Mouse (Mus musculus) embryonic facial prominence, embryonic 11.5 days (tissue): ENCODE results near the gene Ei24. TPM values are rescaled to one million over a fixed set of nuclear protein-coding genes. Genes with fewer than 3 reads are reported as not detected.

ENCODE experiments used
- ATAC-seq: fragments of 200-750 bp; cut with Nextera tagmentation; replicated peaks from 2 replicates; pipeline ENCODE4 v1.8.0; 2017; ENCODE audit warnings: low read depth; ENCODE audit not compliant: insufficient number of reproducible peaks, low FRiP score, low TSS enrichment
- DNase-seq: peaks from one replicate; pipeline ENCODE4 v3.0.0-alpha.2; 2015; ENCODE audit warnings: low spot score
- H3K27ac ChIP-seq: fragments of 300-500 bp; sonication (generic); replicated peaks from 2 replicates; pipeline ENCODE4 v1.5.1; 2014; ENCODE audit warnings: mild to moderate bottlenecking, low read depth, low read length, control low read depth
- H3K27me3 ChIP-seq: fragments of 300-500 bp; sonication (generic); 2 replicates; pipeline ENCODE4 v1.6.1; 2014; ENCODE audit warnings: mild to moderate bottlenecking, low read length, moderate library complexity, mixed read lengths; ENCODE audit not compliant: control insufficient read depth, insufficient read depth
- H3K36me3 ChIP-seq: fragments of 300-500 bp; sonication (generic); replicated peaks from 2 replicates; pipeline ENCODE4 v1.6.1; 2014; ENCODE audit warnings: low read depth, mild to moderate bottlenecking, low read length, moderate library complexity, mixed read lengths; ENCODE audit not compliant: control insufficient read depth, insufficient read depth
- H3K4me1 ChIP-seq: fragments of 300-500 bp; sonication (generic); 2 replicates; pipeline ENCODE4 v1.6.1; 2014; ENCODE audit warnings: low read length, mixed read lengths; ENCODE audit not compliant: control insufficient read depth, insufficient read depth
- H3K4me2 ChIP-seq: fragments of 300-500 bp; sonication (generic); 2 replicates; pipeline ENCODE4 v1.6.1; 2014; ENCODE audit warnings: low read depth, mild to moderate bottlenecking, control low read depth, low read length, moderate library complexity
- H3K4me3 ChIP-seq: fragments of 300-500 bp; sonication (generic); 2 replicates; pipeline ENCODE4 v1.5.1; 2014; ENCODE audit warnings: low read depth, low read length, control low read depth
- H3K9ac ChIP-seq: fragments of 300-500 bp; sonication (generic); replicated peaks from 2 replicates; pipeline ENCODE4 v1.6.1; 2014; ENCODE audit warnings: mild to moderate bottlenecking, control low read depth, low read length
- H3K9me3 ChIP-seq: fragments of 300-500 bp; sonication (generic); replicated peaks from 2 replicates; pipeline ENCODE4 v1.6.1; 2016; ENCODE audit warnings: mild to moderate bottlenecking, low read length, inconsistent platforms, mixed read lengths; ENCODE audit not compliant: control insufficient read depth
- WGBS: fragments of 180-500 bp; shearing (Covaris S2); extraction: QIAGEN DNeasy Blood & Tissue Kit; methylation state at CpG from one replicate; pipeline ENCODE4 v1.1.7; 2014; 5-methylcytosine and 5-hydroxymethylcytosine counted together
- polyA plus RNA-seq: library from polyadenylated mRNA; unstranded; fragments of >200 nt; fragmentation: Nextera tagmentation; extraction: Ambion mirVana; gene quantifications from 2 replicates; pipeline ENCODE4 v1.2.1, GENCODE M21; 2014

Gene Ei24
- polyA plus RNA-seq: 71.0 and 73.6 TPM in 2 replicates

DNA sequence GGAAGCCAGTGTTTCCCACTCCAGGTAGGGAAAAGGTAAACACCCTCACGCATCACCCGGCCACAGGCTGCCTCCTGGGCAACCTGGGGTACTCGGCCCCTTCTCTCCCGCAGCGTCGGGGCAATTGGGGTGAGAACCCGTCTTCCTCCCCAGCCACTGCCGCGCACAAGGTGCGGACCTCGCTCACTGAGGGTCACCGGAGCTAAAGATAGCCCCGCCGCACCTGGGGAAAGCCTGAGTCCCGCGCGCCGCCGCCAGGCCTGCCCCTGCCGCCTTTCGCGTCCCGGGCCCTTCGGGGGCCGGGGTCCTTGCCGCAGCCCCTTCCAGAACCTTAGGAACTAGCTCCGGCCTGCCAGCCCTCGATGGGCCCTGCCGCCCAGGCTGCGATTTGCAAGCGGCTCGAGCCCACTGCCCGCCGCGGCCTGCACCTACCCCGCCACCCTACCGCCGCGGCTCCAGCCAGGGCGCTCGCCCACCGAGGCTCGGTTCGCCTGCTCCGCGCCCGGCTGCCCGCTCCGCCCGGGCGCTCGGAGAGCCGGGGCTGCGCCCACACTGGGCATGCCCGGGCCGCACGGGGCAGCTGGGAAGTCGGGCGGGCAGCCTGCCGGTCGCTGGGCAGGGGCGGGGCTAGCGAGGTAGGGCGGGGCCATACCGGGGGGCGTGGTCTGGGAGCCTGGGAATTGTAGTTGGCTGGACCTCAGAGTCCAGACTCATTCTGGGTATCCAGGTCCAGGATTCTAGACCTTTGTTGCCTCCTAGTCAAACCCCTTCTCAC lies at the start of gene Ei24:
Ei24 (minus strand) TSS at position 613 of the 775 bp plus-strand sequence.
- WGBS: 1% methylated on average over 61 of the region's 66 CpGs
- Histone ChIP-seq H3K9me3 (no peaks in the 10 kb centered on the region), H3K9ac (peak within 1 kb of the TSS; percentile 95), H3K4me3 (peak within 1 kb of the TSS; percentile 96), H3K36me3 (no peaks in the 10 kb centered on the region), H3K4me2 (peak within 1 kb of the TSS; percentile 88), H3K4me1 (no peaks in the 10 kb centered on the region), H3K27ac (peak within 1 kb of the TSS; percentile 38; the same call in 1 of the 2 replicates), H3K27me3 (no peaks in the 10 kb centered on the region)
- ATAC-seq (peak; percentile 98), DNase-seq (peak; percentile 89)

DNA sequence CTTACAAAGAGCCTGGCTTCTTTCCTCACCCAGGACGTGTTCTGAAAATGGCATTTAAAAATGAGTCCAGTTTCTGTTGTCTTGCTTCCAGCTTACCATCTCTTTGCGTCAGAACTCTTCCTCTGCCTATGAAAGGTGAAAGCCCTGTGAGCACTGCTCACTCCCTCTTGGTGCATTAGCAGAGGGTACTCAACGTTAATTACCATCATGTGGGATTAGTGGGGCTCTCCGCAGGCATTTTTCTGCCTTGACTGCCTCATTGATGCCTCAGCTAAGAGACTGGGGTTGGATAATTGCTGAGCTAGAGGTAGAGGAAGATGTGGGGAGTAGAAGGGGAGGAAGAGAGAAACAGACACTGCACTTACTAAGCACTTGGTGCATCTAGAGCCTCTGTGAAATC lies 49.2 kb upstream of the Ei24 start:
- DNase-seq (no peak), ATAC-seq (no peak)
- no peaks in the 10 kb centered on the region; the same call in 1 of the 2 replicates for H3K36me3 ChIP-seq
- no peak overlapping the region for H3K4me3 ChIP-seq
- H3K4me1 ChIP-seq: no peaks in the 10 kb centered on the region
- H3K9me3 ChIP-seq: no peaks in the 10 kb centered on the region
- no peaks in the 10 kb centered on the region for H3K27me3 ChIP-seq
- no peak overlapping the region for H3K27ac ChIP-seq
- H3K4me2 ChIP-seq: no peak overlapping the region
- no peak overlapping the region for H3K9ac ChIP-seq
- 36% methylated on average over 4 of the region's 4 CpGs for WGBS

DNA sequence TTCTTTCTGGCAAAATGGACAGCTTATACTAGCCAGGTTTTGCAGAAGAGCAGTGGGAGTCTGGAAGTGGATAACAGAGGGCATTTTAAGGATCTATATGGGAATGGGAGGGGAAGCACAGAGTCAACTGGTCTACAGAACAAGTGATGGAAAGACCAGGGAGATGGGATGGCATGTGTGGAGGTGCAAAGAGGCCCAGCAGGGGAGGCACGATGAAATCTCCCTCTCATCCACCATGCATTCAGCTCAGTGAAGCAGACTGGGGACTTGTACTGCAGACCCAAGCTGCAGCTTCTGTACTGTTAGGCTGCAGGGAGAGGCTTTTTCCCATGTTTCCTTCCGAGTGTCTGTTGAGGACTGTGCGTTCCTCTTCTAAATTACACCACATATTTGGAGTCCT lies 36.7 kb upstream of the Ei24 start:
- no peaks in the 10 kb centered on the region for H3K4me1 ChIP-seq
- 42% methylated on average over 3 of the region's 3 CpGs for WGBS
- H3K27me3 ChIP-seq: no peaks in the 10 kb centered on the region
- no peaks in the 10 kb centered on the region for H3K9me3 ChIP-seq
- H3K4me3 ChIP-seq: peak overlapping the region; percentile 41
- no peaks in the 10 kb centered on the region for H3K36me3 ChIP-seq
- peak overlapping the region; percentile 56 for H3K4me2 ChIP-seq
- DNase-seq: no peak
- ATAC-seq: no peak
- peak overlapping the region; percentile 52 for H3K9ac ChIP-seq
- H3K27ac ChIP-seq: no peak overlapping the region

DNA sequence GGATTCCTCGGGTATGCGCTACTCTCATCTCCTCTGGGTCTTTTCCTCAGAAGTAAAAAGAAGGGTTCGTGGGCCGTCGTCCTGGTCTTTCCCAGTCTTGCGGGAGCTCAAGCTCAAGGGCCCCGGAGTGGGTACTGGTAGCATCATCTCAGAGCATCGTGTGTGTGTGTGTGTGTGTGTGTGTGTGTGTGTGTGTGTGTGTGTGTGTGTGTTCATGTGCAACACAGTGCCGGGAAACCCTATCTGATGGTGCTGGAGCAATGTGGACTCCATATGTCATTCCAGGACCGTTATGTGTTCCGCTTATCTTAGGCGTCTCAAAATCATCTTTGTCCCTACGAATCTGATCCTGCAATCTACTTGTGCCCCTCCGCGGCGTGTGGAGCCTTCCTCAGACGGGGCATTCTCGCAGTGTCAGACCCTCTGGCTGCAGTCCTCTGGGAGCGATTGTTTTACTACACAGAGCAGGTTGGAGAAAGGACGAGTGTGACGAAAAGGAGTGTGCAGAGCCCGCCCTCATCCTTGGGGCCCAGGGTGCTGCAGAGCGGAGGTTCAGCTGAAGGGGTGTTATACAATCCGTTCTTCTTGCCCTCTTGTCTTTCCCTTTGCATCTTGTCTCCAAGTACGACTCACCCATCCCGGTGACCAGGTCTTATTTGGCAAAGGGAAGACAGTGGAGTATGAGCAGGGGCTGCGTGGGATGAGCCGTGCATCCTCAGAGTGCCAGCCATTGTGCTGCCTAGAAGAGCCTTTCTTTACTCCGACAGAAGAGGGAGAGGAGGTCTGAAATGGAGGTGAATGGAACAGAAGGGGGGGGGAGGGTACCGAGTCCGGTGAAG lies 36.1 kb upstream of the Ei24 start:
- Histone ChIP-seq H3K9ac (peak overlapping the region; percentile 52), H3K27ac (peak overlapping the region; percentile 43), H3K27me3 (no peaks in the 10 kb centered on the region), H3K4me1 (no peaks in the 10 kb centered on the region), H3K4me2 (peak overlapping the region; percentile 56), H3K4me3 (peak overlapping the region; percentile 41), H3K9me3 (no peaks in the 10 kb centered on the region), H3K36me3 (no peaks in the 10 kb centered on the region)
- WGBS: 3% methylated on average over 31 of the region's 31 CpGs
- DNase-seq (peak; percentile 38), ATAC-seq (peak; percentile 72)

DNA sequence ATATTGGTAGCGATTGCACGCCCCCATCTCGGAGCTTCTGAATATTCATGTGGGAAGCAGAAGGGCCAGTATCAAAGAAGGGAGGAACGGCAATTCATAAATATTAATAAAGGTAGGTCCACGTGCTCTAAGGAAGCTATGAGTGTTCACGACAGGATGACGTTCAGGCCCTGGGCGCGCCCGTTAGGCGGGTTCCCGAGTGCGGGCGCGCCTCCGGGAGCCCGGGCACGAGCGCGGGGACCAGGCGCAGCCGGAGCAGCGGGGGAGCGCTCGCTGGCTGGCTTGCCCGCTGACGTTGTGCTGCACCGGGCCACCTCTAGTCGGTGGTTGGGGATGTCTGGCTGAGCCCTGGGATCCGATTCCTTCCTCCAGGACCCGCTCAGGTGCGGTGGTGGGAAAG lies 35.3 kb upstream of the Ei24 start:
- peak; percentile 85 for DNase-seq
- H3K9ac ChIP-seq: peak overlapping the region; percentile 52
- under 1% methylated on average over 31 of the region's 32 CpGs for WGBS
- no peaks in the 10 kb centered on the region for H3K27me3 ChIP-seq
- H3K36me3 ChIP-seq: no peaks in the 10 kb centered on the region
- 0 out of 2 replicates have a peak overlapping the region, but pooled peaks have one; percentile 16 for H3K27ac ChIP-seq
- H3K9me3 ChIP-seq: no peaks in the 10 kb centered on the region
- no peaks in the 10 kb centered on the region for H3K4me1 ChIP-seq
- ATAC-seq: peak; percentile 95
- peak overlapping the region; percentile 56 for H3K4me2 ChIP-seq
- H3K4me3 ChIP-seq: peak overlapping the region; percentile 41

DNA sequence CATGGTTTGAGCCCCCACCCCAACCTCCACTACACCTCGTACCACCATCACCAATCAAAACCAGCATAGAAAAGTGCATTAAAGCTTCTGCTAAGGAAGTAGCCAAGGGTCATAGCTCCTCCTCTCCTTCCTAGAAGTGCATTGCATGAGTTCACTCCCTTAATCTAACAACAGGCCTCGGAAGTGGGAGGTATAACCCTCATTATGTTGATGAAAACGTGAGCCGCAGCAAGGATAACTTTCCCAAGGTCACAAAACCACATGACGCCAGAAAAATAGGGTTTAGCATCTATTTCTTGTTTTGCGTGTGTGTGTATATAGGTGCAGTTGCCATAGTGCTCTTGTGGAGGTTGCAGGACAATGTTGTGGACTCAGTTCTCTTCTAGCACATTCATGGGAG lies 34.2 kb upstream of the Ei24 start:
- H3K27me3 ChIP-seq: no peaks in the 10 kb centered on the region
- no peak overlapping the region for H3K4me3 ChIP-seq
- H3K9ac ChIP-seq: no peak overlapping the region
- WGBS: 77% methylated on average over 6 of the region's 6 CpGs
- DNase-seq (no peak), ATAC-seq (no peak)
- H3K4me1 ChIP-seq: no peaks in the 10 kb centered on the region
- no peaks in the 10 kb centered on the region for H3K9me3 ChIP-seq
- H3K4me2 ChIP-seq: no peak overlapping the region
- H3K27ac ChIP-seq: no peak overlapping the region
- no peaks in the 10 kb centered on the region for H3K36me3 ChIP-seq

DNA sequence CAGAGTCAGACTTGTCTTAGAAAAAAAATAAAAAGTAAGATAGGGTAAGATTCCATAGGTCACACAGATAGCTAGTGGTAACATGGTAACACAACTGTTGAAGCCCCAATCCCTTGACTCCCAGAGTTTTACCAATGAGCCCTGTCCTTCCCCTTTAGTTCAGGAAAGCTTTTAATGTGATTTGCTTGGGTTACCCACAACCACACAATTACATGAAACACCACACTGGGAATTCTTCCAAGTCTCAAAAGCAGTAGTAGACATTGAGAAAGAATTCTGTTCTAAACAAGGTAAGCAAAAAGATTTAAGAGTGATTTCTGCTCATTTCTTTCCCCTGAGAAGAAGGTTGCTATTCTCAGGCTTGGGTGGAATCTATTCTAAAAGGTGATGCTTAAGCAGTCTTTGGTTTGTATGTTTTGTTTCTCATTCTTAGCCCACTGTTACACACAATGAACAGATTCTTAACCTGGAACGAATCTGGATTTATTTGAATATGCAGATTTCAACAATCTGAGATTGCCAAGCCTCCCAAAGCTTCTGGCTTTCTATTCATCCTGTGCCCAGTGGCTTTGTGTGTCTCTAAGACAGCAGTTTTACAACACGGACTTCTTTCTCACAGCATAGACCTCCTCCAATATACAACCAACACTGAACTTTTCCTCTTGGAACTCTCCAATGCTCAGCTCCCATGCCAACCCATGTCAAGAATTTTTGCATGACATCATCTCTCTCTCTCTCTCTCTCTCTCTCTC lies 29.6 kb upstream of the Ei24 start:
- 62% methylated on average over 2 of the region's 2 CpGs for WGBS

More for the DNA sequence above, 29.6 kb upstream of the Ei24 start:
- ATAC-seq (no peak), DNase-seq (no peak)
- H3K36me3 ChIP-seq: no peaks in the 10 kb centered on the region
- no peak overlapping the region for H3K9ac ChIP-seq
- no peak overlapping the region for H3K4me3 ChIP-seq
- H3K27me3 ChIP-seq: no peaks in the 10 kb centered on the region
- no peak overlapping the region for H3K4me2 ChIP-seq
- no peak overlapping the region for H3K27ac ChIP-seq
- H3K9me3 ChIP-seq: no peaks in the 10 kb centered on the region
- no peaks in the 10 kb centered on the region for H3K4me1 ChIP-seq
